Mouse (Mus musculus) thymus, adult 2 months (tissue): ENCODE results near the gene Platr17.

ENCODE experiments used
- CTCF ChIP-seq: fragments of 200-500 bp; IDR thresholded peaks from 2 replicates; pipeline ENCODE4 v1.5.1; 2012; ENCODE audit warnings: mild to moderate bottlenecking, control low read depth, low read length, moderate library complexity, borderline replicate concordance; ENCODE audit not compliant: control insufficient read depth, poor library complexity, insufficient read depth; ENCODE audit errors: extremely low read depth
- POLR2A ChIP-seq: fragments of 200-500 bp; IDR thresholded peaks from 2 replicates; pipeline ENCODE4 v1.6.1; 2012; ENCODE audit warnings: mild to moderate bottlenecking, low read length, control low read depth, moderate library complexity; ENCODE audit not compliant: control insufficient read depth, poor library complexity, insufficient read depth; ENCODE audit errors: extremely low read depth

GRCm38 (mm10) chr17:33924577-33925283, 19.8 kb downstream of the Platr17 start:
- no peak for TF ChIP-seq CTCF
- TF ChIP-seq POLR2A: no peak
